Mouse (Mus musculus): ENCODE data around the gene Sympk. TPM values are rescaled to one million over a fixed set of nuclear protein-coding genes. Genes with fewer than 3 reads are reported as not detected.
A peak's percentile ranks its signal among the peaks of the same experiment; 100 is the strongest.

The Sympk gene
- polyA plus RNA-seq, 1 experiment from 2014 or later, result 26.1 TPM

DNA sequence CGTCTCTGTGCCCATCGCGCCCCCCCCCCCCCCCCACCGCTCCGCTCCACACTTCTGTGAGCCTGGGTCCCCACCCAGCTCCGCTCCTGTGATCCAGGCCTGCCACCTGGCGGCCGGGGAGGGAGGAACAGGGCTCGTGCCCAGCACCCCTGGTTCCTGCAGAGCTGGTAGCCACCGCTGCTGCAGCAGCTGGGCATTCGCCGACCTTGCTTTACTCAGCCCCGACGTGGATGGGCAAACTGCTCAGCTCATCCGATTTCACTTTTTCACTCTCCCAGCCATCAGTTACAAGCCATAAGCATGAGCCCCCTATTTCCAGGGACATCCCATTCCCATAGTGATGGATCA, 69.0 kb downstream of the Sympk start:
- WGBS, result 0% methylated on average over 12 of the region's 15 CpGs
- Histone ChIP-seq H3K9ac (ENCODE audit: low read length) (peak overlapping the region; percentile 40), H3K4me1 (replicated peaks; ENCODE audit: control insufficient read depth, insufficient read depth, low read length) (peaks cover 36% of the 10 kb centered on the region), H3K4me2 (ENCODE audit: low read length) (peak overlapping the region; percentile 91), H3K36me3 (ENCODE audit: control insufficient read depth, insufficient read depth, low read length) (peaks cover 31% of the 10 kb centered on the region), H3K9me3 (ENCODE audit: control insufficient read depth, low read length) (no peaks in the 10 kb centered on the region), H3K27ac (ENCODE audit: low read depth) (peak overlapping the region; percentile 96), H3K4me3 (ENCODE audit: low read depth, low read length) (peak overlapping the region; percentile 78), H3K27me3 (replicated peaks; ENCODE audit: control insufficient read depth, insufficient read depth, low read length) (no peaks in the 10 kb centered on the region)
- DNase-seq (ENCODE audit: low spot score), result peak; percentile 91
- ATAC-seq (replicated peaks; ENCODE audit: low FRiP score, low TSS enrichment, low read depth), result peak; percentile 56

DNA sequence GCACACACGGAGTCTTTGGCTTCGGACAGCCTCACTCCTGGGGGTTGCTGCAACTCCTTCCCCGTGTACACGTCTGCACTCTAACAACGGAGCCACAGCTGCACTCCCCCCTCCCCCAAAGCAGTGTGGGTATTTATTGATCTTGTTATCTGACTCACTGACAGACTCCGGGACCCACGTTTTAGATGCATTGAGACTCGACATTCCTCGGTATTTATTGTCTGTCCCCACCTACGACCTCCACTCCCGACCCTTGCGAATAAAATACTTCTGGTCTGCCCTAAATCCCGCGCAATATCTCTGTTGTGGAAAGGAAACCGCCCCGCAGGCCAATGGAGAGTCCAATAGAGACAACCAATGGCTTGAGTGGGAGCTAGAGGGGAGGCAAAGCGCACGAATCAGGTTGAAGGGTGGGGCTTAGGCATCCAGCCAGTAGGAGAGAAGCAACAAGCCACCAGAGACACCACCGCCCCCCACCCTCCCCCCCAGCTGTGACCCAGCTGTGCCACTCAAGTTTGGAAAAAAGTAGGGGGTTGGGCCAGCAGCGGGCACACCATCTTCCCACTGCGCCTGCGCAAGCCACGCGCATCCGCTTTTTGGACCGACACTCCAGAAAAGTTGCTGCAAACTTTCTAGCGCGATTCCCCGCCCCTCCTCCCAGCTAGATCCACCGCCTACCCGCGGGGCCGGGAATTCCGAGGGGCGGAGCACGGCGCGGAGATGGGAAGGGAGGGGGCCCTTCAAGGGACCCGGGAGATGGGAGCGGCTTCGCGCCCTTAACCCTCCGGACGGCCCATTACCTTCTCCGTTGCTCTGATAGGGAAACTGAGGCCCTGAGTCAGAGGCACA, 69.6 kb downstream of the Sympk start:
- DNase-seq (ENCODE audit: low spot score), result peak; percentile 97
- Histone ChIP-seq H3K9ac (ENCODE audit: low read length) (peak overlapping the region; percentile 81), H3K4me2 (ENCODE audit: low read length) (peak overlapping the region; percentile 91), H3K9me3 (ENCODE audit: control insufficient read depth, low read length) (no peaks in the 10 kb centered on the region), H3K27me3 (replicated peaks; ENCODE audit: control insufficient read depth, insufficient read depth, low read length) (no peaks in the 10 kb centered on the region), H3K27ac (ENCODE audit: low read depth) (peak overlapping the region; percentile 96), H3K4me1 (replicated peaks; ENCODE audit: control insufficient read depth, insufficient read depth, low read length) (peaks cover 36% of the 10 kb centered on the region), H3K36me3 (ENCODE audit: control insufficient read depth, insufficient read depth, low read length) (peaks cover 29% of the 10 kb centered on the region), H3K4me3 (ENCODE audit: low read depth, low read length) (peak overlapping the region; percentile 78)
- peak; percentile 84 for ATAC-seq (replicated peaks; ENCODE audit: low FRiP score, low TSS enrichment, low read depth)
- 1% methylated on average over 45 of the region's 45 CpGs for WGBS

DNA sequence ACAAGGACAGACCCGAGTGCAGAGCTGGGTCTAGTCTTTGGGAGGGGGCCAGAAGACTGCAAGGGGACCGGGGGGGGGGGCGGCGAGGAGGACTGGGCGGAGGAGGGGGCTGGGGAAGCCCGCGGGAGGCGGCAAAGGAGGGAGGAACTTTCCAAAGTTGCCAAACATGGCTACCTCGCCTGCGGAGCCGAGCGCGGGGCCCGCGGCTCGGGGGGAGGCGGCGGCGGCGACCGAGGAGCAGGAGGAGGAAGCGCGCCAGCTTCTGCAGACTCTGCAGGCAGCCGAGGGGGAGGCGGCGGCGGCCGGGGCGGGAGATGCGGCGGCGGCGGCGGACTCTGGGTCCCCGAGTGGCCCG, 70.3 kb downstream of the Sympk start, which contains the start of gene Six5:
Gene Six5 (plus strand): TSS at position 124 of the 355 bp plus-strand sequence.
- no peaks in the 10 kb centered on the region for H3K27me3 ChIP-seq (replicated peaks; ENCODE audit: control insufficient read depth, insufficient read depth, low read length)
- peaks cover 36% of the 10 kb centered on the region for H3K4me1 ChIP-seq (replicated peaks; ENCODE audit: control insufficient read depth, insufficient read depth, low read length)
- H3K9me3 ChIP-seq (ENCODE audit: control insufficient read depth, low read length), result no peaks in the 10 kb centered on the region
- H3K9ac ChIP-seq (ENCODE audit: low read length), result peak within 1 kb of the TSS; percentile 81
- peak within 1 kb of the TSS; percentile 96 for H3K27ac ChIP-seq (ENCODE audit: low read depth)
- DNase-seq (ENCODE audit: low spot score) (no peak), ATAC-seq (replicated peaks; ENCODE audit: low FRiP score, low TSS enrichment, low read depth) (peak; percentile 0; the same call in 1 of the 2 replicates)
- 3% methylated on average over 30 of the region's 36 CpGs for WGBS
- H3K36me3 ChIP-seq (ENCODE audit: control insufficient read depth, insufficient read depth, low read length), result peaks cover 26% of the 10 kb centered on the region
- H3K4me2 ChIP-seq (ENCODE audit: low read length), result peak within 1 kb of the TSS; percentile 91
- H3K4me3 ChIP-seq (ENCODE audit: low read depth, low read length), result peak within 1 kb of the TSS; percentile 78

DNA sequence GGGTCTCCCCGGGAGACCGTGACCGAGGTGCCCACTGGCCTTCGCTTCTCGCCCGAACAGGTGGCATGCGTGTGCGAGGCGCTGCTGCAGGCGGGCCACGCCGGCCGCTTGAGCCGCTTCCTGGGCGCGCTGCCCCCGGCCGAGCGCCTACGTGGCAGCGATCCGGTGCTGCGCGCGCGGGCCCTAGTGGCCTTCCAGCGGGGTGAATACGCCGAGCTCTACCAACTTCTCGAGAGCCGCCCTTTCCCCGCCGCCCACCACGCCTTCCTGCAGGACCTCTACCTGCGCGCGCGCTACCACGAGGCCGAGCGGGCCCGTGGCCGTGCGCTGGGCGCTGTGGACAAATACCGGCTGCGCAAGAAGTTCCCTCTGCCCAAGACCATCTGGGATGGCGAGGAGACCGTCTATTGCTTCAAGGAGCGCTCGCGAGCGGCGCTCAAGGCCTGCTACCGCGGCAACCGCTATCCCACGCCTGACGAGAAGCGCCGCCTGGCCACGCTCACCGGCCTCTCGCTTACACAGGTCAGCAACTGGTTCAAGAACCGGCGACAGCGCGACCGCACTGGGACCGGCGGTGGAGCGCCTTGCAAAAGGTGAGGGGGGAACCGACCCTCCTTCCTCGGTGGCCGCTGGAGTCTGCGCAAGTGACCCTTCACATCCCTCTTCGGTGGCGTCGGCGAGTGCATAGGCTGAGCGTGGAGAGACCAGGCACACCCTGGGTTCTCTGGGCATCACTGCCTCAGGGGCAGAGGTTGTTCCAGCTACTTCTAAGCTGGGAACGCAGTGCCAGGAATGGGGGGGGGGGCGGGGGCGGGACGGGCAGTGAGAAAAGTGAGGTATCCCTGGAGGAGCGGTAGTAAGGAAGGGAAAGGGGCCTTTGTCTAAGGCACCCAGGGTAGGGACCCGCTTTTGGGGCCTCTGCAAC, 70.9 kb downstream of the Sympk start:
- no peaks in the 10 kb centered on the region for H3K9me3 ChIP-seq (ENCODE audit: control insufficient read depth, low read length)
- peak overlapping the region; percentile 91 for H3K4me2 ChIP-seq (ENCODE audit: low read length)
- no peaks in the 10 kb centered on the region for H3K27me3 ChIP-seq (replicated peaks; ENCODE audit: control insufficient read depth, insufficient read depth, low read length)
- H3K4me3 ChIP-seq (ENCODE audit: low read depth, low read length), result peak overlapping the region; percentile 78
- under 1% methylated on average over 79 of the region's 87 CpGs for WGBS
- DNase-seq (ENCODE audit: low spot score) (peak; percentile 84), ATAC-seq (replicated peaks; ENCODE audit: low FRiP score, low TSS enrichment, low read depth) (no peak)
- H3K9ac ChIP-seq (ENCODE audit: low read length), result peak overlapping the region; percentile 81
- H3K4me1 ChIP-seq (replicated peaks; ENCODE audit: control insufficient read depth, insufficient read depth, low read length), result peaks cover 36% of the 10 kb centered on the region
- H3K27ac ChIP-seq (ENCODE audit: low read depth), result peak overlapping the region; percentile 96
- H3K36me3 ChIP-seq (ENCODE audit: control insufficient read depth, insufficient read depth, low read length), result peaks cover 25% of the 10 kb centered on the region

DNA sequence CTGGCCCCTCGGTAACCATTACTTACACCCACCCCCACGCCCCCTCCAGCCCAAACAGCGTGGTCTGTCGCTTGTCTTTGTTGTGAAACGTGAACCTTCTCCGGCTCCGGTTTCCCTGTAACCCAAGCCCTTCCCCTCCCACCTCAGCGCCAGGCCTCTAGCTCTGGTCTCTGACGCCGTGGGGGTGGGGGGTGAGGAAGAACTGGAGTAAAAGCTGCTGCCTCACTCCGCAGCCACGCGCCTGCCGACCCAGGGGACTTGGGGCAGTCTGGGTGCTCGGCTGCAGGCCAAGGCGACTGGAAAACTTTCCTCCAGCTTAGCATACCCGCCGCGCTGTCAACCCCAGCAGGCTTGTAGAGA, 71.6 kb downstream of the Sympk start:
- Histone ChIP-seq H3K9ac (ENCODE audit: low read length) (peak overlapping the region; percentile 81), H3K27ac (ENCODE audit: low read depth) (peak overlapping the region; percentile 96), H3K4me1 (replicated peaks; ENCODE audit: control insufficient read depth, insufficient read depth, low read length) (peaks cover 36% of the 10 kb centered on the region), H3K9me3 (ENCODE audit: control insufficient read depth, low read length) (no peaks in the 10 kb centered on the region), H3K4me3 (ENCODE audit: low read depth, low read length) (peak overlapping the region; percentile 78), H3K36me3 (ENCODE audit: control insufficient read depth, insufficient read depth, low read length) (peaks cover 18% of the 10 kb centered on the region), H3K27me3 (replicated peaks; ENCODE audit: control insufficient read depth, insufficient read depth, low read length) (no peaks in the 10 kb centered on the region), H3K4me2 (ENCODE audit: low read length) (peak overlapping the region; percentile 91)
- 0 out of 2 replicates have a peak, but pooled peaks have one; percentile 2 for ATAC-seq (replicated peaks; ENCODE audit: low FRiP score, low TSS enrichment, low read depth)
- under 1% methylated on average over 19 of the region's 19 CpGs for WGBS
- DNase-seq (ENCODE audit: low spot score), result peak; percentile 81

DNA sequence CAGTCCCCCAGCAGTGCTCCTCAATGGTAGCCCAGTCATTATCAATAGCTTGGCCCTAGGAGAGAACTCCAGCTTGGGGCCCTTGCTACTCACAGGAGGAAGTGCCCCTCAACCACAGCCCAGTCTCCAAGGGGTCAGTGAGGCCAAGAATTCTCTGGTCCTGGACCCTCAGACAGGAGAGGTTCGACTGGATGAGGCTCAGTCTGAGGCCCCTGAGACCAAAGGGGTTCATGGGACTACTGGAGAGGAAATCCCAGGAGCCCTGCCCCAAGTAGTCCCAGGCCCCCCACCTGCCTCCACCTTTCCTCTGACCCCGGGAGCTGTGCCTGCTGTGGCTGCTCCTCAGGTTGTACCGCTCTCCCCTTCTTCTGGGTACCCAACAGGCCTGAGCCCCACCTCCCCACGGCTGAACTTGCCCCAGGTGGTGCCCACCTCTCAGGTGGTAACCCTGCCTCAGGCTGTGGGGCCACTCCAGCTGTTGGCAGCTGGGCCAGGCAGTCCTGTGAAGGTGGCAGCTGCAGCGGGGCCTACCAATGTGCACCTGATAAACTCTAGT, 72.3 kb downstream of the Sympk start:
- Histone ChIP-seq H3K4me1 (replicated peaks; ENCODE audit: control insufficient read depth, insufficient read depth, low read length) (peaks cover 36% of the 10 kb centered on the region), H3K27me3 (replicated peaks; ENCODE audit: control insufficient read depth, insufficient read depth, low read length) (no peaks in the 10 kb centered on the region), H3K4me2 (ENCODE audit: low read length) (peak overlapping the region; percentile 91), H3K9me3 (ENCODE audit: control insufficient read depth, low read length) (no peaks in the 10 kb centered on the region), H3K36me3 (ENCODE audit: control insufficient read depth, insufficient read depth, low read length) (peaks cover 17% of the 10 kb centered on the region), H3K9ac (ENCODE audit: low read length) (peak overlapping the region; percentile 81), H3K4me3 (ENCODE audit: low read depth, low read length) (peak overlapping the region; percentile 78), H3K27ac (ENCODE audit: low read depth) (peak overlapping the region; percentile 96)
- DNase-seq (ENCODE audit: low spot score) (no peak), ATAC-seq (replicated peaks; ENCODE audit: low FRiP score, low TSS enrichment, low read depth) (no peak)
- 53% methylated on average over 5 of the region's 5 CpGs for WGBS

DNA sequence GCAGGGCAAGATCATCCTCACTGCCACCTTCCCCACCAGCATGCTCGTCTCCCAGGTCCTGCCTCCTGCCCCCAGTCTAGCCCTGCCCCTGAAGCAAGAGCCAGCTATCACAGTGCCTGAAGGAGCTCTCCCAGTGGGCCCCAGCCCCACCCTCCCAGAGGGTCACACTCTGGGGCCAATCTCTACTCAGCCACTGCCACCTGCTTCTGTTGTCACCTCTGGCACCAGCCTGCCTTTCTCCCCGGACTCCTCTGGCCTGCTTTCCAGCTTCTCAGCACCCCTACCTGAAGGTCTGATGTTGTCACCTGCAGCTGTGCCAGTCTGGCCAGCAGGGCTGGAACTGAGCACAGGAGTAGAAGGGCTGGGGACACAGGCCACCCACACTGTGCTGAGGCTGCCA, 73.0 kb downstream of the Sympk start:
- no peak overlapping the region for H3K4me3 ChIP-seq (ENCODE audit: low read depth, low read length)
- H3K27me3 ChIP-seq (replicated peaks; ENCODE audit: control insufficient read depth, insufficient read depth, low read length), result no peaks in the 10 kb centered on the region
- peaks cover 17% of the 10 kb centered on the region for H3K36me3 ChIP-seq (ENCODE audit: control insufficient read depth, insufficient read depth, low read length)
- no peak overlapping the region for H3K4me2 ChIP-seq (ENCODE audit: low read length)
- no peaks in the 10 kb centered on the region for H3K9me3 ChIP-seq (ENCODE audit: control insufficient read depth, low read length)
- no peak overlapping the region for H3K9ac ChIP-seq (ENCODE audit: low read length)
- no peak for DNase-seq (ENCODE audit: low spot score)
- ATAC-seq (replicated peaks; ENCODE audit: low FRiP score, low TSS enrichment, low read depth), result no peak
- H3K4me1 ChIP-seq (replicated peaks; ENCODE audit: control insufficient read depth, insufficient read depth, low read length), result peaks cover 30% of the 10 kb centered on the region
- WGBS, result 39% methylated on average over 2 of the region's 2 CpGs
- no peak overlapping the region for H3K27ac ChIP-seq (ENCODE audit: low read depth)

DNA sequence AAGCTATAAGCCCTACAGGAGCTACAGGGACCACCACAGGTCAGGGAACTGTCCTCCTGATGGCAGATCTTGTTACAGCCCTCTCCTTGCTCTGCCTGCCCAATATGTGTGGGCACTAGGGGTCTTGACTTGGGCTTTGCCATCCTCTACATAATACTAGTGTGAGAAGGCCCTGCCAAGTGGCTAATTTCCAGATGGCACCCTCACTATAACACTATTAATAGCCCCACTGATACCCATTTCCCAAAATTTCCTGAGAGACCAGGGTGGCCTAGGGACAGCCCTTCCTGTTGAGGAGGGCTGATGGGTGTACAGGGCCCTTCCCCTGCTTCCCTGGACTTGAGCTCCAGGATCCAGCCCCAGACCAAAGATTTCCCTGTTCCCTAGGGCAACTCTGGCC, 73.7 kb downstream of the Sympk start:
- H3K27me3 ChIP-seq (replicated peaks; ENCODE audit: control insufficient read depth, insufficient read depth, low read length), result no peaks in the 10 kb centered on the region
- H3K9me3 ChIP-seq (ENCODE audit: control insufficient read depth, low read length), result no peaks in the 10 kb centered on the region
- ATAC-seq (replicated peaks; ENCODE audit: low FRiP score, low TSS enrichment, low read depth) (no peak), DNase-seq (ENCODE audit: low spot score) (no peak)
- no peak overlapping the region for H3K9ac ChIP-seq (ENCODE audit: low read length)
- H3K4me2 ChIP-seq (ENCODE audit: low read length), result no peak overlapping the region
- no peak overlapping the region for H3K27ac ChIP-seq (ENCODE audit: low read depth)
- H3K4me1 ChIP-seq (replicated peaks; ENCODE audit: control insufficient read depth, insufficient read depth, low read length), result peaks cover 23% of the 10 kb centered on the region
- peaks cover 17% of the 10 kb centered on the region for H3K36me3 ChIP-seq (ENCODE audit: control insufficient read depth, insufficient read depth, low read length)
- no peak overlapping the region for H3K4me3 ChIP-seq (ENCODE audit: low read depth, low read length)
